Mouse (Mus musculus) erythroblast, embryonic 14.5 days (primary cell): ENCODE measurements around the gene Rad1.

Experiments
- GATA1 ChIP-seq: IDR thresholded peaks from 2 replicates; pipeline ENCODE4 v1.6.1; 2012; ENCODE audit warnings: low read length, inconsistent platforms, mixed read lengths
- TAL1 ChIP-seq: IDR thresholded peaks from 3 replicates; pipeline ENCODE4 v1.6.1; 2012; ENCODE audit warnings: low read length, inconsistent platforms, mixed read lengths

DNA sequence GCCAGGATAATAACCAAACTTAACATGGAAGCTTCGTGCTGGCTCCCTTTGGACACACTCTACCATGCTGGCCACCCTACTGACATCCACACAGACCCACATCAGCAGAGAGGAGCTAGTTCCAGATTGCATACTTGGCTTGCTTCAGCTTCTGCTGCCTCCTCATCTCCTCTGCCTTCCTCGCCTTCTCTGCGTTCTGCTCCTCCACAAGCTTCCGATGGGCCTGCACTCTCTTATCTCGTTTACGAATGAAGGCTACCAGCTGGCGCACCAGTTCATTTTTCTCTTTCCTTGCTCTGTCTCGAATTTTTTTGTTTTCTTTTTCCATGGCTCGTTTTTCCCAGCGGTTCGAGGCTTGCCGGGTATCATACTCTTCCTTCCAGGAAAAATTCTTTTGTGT, 24.8 kb upstream of the Rad1 start:
- no peak for TF ChIP-seq GATA1
- no peak for TF ChIP-seq TAL1
